Mouse (Mus musculus): ENCODE results near the gene Eif4e2.

Eif4e2 gene

DNA sequence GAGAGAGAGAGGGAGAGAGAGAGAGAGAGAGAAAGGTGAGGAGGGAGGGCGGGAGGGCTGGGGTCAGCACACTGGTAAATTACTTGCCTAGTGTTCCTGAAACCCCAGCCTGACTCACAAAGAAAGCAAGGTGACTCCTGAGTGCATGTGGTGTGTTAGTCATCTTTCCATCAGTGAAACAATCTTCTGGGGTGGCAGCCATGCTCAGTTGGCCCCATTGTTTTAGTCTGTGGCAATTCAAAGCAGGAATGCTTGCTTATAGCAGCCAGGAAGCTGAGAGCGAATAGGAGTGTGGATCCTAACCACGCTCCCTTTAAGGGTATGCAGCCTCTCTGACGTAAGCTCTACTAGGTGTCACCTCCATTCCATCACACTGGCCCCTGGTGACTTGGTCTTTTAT lies 41.5 kb downstream of the Eif4e2 start:
- intact Hi-C loops (cut with DNase I) = no loop called here

DNA sequence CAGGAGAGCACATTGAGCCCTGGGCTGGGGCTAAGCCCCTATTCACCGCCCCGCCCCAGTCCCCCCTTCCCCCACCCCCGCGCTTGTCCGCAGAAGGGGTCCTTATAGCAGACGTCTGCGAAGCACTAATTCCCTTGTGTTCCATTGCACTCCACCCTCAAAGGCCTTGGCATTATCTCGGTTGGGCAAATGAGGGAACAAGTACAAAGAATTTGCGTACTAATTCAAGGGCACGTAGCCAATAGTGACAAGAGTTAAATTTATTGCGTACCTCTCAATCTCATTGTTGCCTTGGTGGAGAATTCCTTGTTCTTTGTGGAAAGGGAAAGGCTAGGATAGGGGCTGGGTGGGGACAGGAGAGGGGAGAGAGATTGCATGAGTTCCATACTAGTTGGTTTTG lies 44.0 kb downstream of the Eif4e2 start:
- intact Hi-C loops (cut with DNase I) = no loop called here

DNA sequence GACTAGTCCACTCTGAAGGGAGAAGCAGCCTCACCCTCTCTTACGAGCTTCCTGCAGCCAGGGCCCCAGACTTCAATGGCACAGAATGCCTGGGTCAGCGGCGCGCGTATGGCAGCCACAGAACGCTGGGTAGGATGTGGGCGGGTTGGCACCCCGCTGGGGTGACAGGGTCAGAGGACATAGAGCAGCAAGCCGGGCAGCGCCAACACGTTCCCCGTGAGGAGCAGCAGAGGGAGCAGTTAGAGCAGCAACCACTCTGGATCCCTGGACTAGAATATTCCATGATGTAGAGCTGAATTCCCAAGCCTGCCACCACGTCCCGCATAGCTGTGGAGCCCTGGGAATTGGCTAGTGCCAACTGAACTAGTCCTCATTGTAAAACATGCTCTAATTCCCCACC lies 44.8 kb downstream of the Eif4e2 start:
- intact Hi-C loops (cut with DNase I) = no loop called here

DNA sequence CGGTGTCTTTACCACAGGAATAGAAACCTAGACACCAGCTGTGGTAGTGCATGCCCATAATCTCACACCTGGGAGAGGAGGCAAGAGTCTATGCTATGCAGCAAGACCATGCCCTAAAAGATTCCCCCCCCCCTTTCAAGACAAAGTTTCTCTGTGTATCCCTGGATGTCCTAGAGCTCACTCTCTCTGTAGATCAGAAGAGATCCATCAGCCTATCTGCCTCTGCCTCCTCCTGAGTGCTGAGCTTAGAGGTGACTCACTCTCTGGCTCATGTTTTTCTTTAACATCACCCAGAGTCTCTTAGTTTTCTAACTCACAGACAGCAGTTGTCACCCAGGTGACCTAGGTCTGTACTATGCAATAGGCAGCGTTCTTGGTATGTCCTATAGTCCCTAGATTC lies 45.6 kb downstream of the Eif4e2 start:
- intact Hi-C loops (cut with DNase I) = no loop called here

DNA sequence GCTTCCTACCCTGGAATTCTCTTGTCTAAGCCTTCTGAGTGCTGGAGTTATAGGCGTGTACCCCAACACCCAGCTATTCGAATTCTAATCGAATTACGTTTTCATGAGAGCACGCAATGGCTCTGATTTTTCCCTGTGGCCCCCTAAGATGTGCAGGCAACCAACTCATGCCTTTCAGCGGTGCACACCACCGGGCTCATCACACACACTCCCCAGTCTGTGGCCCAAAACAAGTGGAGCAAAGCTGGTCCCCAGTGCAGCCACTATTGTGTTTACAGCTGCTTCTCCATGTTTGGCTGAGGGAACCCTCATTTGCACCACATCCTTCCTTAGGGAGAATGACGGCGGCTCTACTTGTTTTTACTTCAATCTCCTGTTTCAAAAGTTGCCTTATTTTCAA lies 49.5 kb downstream of the Eif4e2 start:
- intact Hi-C loops (cut with DNase I) = no loop called here

DNA sequence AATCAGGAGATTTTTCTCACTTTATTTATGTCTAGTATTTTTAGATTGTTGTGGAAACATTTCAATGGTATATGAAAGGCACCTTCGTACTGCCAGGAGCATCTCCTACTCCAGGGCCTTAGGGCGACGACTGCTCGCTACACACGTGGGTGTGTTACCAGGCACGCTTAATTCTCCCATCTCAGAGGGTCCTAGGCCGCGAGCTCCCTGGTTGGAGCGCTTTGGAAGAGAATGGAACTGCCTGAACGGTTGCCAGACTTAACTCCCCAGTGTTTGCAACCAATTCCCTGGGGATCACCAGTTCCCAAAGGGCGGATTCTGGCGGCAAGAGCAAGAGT lies 50.1 kb downstream of the Eif4e2 start:
- intact Hi-C loops (cut with DNase I) = no loop called here

DNA sequence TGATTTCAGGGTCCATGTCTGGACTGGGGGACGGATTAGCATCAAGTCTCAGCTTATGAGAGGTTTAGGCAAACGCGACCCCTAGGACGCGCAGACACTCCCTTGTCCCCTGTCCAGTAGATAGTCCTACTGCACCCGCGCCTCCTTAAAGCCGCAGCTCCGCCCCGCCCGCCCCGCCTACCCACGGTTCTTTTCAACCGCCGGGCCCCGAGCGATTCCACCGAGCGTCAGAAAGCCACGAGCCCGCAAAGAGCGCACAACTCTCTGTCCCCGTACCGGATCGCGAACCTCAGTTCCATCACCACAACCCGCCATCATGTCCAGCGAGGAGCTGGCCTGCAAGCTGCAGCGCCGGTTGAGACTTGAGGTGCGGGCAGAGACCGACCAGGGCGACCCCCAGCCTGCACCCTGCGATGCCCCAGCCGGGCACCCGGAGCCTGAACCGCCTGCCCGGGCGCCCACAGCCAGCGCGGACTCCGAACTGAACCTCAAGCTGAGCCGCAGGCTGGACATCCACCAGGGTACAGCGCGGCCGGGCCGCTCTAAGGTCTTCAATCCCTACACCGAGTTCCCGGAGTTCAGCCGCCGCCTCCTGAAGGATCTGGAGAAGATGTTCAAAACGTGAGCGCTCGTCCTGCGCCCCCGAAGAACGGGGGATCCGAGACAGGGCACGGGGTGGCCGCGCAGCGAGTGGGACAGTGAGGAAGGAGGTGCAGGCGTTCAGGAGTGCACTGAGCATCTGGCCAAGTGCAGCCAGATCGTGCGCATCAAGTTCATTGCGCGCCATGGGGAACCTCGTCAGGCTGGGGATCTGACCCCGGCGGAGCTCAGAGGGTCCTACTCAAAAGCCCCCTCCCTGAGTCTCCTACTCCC lies 50.7 kb downstream of the Eif4e2 start, which contains the start of gene Efhd1:
Efhd1 (plus strand) TSS at position 230 of the 873 bp plus-strand sequence.
- intact Hi-C loops (cut with DNase I) = no loop called here

DNA sequence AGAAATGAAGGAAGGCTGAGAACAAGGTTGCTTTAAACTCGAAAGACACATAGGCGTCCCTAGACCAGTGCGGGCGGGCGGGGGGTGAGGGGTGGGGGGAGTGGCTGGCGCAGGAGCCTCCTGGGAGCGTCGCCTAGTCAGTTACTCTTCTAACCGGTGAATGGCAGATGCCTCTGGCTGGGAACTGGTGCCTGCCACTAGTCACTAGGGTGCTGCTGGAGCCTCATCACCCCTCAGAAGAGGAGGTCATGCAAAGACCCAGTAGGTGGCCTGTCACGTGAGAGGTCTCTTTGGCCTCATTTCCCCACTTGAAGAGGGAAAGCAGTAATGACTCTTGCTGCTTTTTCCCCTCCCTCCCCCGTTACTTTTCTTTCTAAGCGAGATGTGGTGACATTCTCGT lies 51.5 kb downstream of the Eif4e2 start:
- intact Hi-C loops (cut with DNase I) = no loop called here

DNA sequence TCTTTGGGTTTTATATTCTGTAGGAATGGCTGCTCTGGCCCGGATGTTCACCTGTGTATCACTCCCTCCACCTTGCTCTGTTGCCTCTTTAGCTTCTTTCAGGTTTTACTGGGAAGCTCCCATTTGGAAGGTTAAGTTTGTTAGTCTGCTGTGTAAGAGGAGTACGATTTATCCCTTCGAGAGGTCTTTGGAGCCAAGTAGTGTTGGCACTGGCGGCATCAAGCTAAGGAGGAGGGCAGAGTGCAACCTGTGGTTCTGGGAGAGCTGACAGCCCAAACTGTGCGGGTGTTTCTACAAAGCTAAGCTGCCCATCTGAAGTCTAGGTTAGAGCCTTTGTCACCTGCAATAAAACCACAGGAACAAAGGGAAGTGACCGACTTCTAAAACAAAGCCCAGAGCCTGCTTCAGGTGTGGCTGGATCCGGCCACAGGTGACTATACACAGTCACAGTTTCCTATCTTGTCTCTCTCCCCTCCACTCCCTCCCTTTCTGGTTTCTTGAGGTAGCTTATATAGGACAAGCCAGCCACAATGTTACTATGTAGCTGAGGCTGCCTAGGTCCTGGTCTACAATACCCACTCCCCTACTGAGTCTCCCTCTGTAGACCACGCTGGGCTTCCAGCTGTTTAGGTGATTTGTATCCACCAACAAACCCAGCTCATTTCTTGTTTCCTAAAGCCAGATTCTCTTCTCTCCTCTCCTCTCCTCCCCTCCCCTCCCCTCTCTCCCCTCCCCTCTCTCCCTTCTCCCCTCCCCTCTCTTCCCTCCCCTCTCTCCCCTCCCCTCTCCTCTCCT lies 52.8 kb downstream of the Eif4e2 start:
- intact Hi-C loops (cut with DNase I) = no loop called here

DNA sequence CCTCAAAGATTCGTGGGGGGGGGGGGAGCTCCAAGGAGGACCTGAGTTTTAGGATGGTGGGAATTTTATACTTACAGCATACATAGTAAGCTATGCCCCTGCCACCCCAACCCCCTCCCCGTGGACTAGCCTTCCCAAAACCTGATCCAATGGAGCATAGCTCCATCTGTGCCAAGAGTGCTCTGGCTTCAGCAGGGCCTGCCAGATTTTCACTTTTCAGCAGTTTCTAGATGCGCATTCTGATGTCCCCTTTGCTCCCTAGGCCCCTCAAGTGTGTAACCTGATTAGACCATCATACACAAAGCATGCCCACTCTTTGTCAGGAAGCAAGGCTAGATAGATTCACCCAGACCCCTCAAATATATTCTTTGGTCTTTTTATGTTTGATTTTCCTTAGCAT lies 56.5 kb downstream of the Eif4e2 start:
- intact Hi-C loops (cut with DNase I) = no loop called here

DNA sequence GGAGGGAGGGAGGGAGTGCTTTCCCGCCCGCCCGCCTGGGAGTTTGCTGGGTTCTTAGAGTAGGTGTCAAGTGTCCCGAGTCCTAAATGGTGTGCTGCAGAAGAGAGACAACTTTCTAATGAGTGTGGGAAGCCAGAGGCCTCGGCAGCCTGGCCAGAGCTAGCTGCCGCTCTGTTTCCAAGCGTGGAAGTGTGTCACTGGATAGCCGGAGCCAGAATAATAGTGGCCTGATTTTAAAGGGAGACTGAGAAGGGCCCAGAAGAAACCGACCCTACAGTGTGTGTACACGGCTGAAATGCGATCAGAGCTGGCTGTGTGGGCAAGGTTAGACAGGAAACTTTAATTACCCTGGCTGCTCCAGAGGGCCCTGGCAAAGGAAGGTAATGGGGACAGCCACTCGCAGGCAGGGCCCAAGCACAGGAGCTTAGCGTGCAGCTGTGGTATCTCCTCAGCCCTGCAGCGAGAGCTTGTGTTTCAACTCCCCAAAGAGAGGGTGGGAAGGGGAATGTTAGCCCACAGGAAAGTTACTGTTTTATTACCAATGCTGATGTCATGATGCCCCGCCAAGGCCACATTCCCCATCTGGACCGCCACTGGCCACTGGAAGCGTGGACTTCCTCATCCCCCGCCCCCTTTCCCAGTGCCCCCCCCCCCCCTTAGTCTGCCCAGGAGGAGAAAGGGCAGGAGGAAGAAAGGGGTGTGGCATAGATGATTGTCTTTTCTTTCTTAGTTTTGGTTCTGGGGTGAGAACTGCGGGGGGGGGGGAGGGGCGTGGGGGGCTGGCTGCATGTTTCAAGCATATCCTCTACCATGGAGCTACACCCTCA lies 57.1 kb downstream of the Eif4e2 start:
- intact Hi-C loops (cut with DNase I) = no loop called here

DNA sequence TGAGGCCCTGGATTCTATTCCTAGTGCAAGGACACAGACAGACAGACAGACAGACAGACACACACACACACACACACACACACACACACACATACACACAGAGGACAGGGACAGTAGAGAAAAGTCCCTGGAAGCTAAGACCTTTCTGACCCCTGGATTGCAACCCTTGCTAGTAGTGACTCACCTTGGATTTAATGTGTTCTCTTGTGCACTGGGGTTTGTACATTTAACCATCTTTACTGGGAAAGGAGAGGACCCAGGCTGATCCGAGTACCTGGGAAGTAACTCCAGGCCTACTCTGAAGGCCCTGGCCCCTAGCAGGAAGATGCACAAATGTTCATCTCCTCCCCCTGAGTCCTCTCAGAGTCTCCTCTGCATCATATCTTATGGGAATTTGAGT lies 57.9 kb downstream of the Eif4e2 start:
- intact Hi-C loops (cut with DNase I) = no loop called here

DNA sequence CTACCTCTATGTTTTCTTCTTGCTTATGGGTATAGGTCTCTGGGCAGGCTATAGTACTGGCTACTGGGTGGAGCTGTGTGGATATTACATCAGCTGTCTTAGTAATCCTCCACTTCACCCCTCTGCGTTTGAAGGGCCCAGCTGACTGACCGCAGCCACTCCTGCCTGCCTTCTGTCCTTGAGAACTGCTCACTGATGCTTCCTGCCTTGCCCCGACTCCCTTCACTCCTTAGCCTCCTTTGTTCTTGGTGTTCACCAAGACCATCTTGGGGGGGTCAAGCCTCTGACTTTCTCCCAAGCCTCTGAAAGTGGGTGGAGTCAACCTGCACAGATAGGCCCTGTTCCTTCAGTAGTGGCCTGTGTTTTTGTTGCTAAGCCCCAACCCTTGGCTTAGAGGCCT lies 58.7 kb downstream of the Eif4e2 start:
- intact Hi-C loops (cut with DNase I) = no loop called here

DNA sequence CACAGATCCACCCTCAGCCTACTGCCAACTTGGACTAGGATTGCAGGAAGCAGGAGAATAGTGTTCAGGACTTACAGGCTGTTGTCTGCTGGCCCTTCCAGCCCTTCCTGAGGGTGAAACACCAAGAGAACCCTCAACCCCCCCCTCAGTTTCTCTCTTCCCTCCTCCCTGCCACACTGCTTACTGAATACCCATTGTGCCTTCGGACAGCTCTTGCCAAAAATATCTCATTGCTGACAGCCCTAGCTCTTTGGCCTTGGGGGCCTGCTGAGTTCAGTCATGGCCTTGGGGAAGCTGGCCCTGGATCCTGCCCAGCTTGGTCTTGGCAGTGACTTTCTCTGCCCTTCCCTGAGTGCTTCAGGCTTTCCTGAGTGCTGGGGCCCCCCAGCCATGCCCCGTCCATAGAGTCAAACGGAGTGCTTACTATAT lies 59.8 kb downstream of the Eif4e2 start:
- intact Hi-C loops (cut with DNase I) = no loop called here

DNA sequence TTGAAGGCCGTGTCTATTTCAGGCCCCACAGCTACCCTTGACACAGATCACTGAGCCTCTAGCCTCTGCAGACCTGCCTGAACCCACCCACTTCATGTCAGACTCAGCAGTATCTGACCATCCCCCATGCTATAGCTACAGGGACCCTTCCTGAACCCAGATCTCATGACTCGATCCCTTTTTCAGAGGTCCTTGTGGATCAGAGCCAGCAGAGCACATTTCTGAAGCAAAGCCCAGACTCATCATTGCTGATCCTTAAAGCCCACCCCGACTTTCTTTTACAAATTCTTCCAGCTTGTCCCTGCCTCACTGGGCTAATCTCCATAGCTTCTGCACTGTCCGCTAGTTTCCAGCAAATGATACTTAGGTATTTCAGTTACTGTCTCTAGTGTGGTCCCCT lies 60.4 kb downstream of the Eif4e2 start:
- intact Hi-C loops (cut with DNase I) = no loop called here

DNA sequence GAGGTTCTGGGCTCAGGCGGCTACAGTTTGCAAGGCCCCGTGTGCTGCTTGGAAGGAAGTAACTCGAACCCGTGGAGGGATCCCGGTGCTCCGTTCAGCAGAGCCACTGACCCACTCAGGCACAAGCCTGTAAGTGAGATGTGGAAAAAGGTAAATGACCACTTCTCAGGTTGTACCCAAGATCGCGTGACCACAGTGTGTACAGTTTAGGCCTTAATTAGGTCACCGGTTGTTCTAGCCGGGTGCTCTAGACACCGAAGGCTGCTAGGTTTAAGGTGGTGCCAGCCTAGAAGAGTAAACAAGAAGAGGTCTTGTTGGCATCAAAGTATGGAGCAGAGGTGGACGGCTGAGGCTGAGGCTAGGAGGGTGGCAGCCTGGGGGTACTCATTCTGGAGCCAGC lies 61.4 kb downstream of the Eif4e2 start:
- intact Hi-C loops (cut with DNase I) = no loop called here

DNA sequence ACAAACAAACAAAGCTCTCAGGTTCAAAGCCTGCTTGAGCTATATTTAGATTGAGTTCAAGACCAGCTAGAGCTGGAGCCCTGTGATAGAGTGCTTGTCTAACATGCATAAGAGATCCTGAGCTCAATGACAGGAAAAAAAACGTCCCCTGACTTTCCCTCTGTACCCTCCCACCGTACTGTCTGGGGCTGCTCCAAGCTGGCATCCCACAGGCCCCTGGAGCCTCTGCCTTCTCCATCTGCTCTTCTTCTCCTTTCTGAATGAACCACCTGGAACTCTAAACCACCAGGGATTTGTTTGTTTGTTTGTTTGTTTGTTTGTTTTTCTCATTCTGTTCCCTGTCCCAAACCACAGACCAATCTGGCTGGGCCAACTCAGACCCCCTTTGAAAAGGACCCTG lies 62.3 kb downstream of the Eif4e2 start:
- intact Hi-C loops (cut with DNase I) = no loop called here

DNA sequence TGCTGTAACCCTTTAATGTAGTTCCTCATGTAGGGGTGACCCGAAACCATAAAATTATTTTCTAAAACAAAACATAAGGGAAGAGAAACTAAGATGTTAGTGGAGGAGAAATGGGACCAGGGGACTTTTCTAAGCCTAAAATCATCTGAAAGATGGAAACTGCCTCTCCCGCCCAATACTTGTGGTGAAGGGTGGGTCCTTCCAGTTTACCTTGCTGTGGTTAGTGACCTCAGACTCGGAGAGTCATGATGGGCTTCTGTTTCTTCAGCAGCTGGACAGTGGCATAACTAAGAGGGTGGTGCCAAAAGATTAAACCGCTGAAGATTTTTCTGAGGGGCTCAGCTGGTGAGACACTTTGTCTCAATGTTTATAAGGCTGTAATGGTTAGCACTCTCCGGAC lies 66.6 kb downstream of the Eif4e2 start:
- intact Hi-C loops (cut with DNase I) = no loop called here

DNA sequence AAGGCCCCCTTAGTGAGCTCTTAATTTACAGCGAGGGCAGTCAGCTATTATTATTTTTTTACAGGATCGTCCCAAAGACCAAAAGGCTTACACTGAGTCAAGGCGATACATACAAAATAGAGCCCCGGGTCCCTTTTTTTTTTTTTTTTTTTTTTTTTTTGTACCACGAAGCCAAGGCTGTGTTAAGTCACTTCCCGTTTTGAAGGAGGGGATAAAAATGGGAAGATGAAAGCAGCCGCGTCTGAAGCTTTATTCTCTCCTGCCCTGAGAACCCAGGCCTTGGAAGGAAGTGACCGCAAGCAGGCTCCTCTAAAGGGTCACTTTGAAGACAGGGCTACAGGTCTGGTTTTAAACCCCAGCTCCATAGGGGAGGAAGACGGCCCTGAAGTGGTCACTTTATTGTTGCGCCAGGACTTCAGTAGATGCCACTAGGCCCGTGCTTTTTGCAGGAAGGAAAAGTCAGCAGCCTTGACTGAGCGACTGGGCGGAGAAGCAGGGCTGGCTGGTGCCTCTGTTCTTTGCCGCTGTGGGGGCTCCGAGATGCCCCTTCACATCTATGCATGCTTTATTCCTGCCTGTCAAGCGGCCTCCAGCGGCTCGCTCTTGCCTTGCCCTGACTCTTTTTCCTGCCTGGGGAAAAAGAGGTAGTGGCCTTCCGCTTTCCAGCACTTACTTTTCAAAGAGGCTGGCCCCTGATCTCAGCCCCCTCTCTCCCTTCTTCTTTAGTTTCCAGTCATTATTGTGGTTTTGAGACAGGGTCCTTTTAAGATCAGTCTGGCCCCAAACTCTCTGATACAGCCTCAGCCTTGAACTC lies 68.1 kb downstream of the Eif4e2 start:
- intact Hi-C loops (cut with DNase I) = no loop called here

DNA sequence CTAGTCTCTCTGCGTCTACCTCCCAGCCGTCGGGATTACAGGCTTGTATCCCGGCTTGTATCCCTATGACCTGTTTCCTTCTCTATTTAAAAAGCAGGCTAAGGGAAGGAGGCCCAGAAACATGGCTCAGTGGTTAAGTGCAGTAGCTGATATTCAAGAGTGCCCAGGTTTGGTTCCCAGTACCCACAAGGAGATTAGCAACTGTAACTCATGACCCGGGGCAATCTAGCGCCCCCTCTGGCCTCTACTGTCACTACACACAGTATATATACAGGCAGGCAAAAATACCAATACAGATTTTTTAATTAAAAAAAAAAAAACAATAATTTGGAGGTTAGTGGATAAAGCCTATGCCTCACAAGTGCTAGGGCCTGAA lies 68.7 kb downstream of the Eif4e2 start:
- intact Hi-C loops (cut with DNase I) = no loop called here

DNA sequence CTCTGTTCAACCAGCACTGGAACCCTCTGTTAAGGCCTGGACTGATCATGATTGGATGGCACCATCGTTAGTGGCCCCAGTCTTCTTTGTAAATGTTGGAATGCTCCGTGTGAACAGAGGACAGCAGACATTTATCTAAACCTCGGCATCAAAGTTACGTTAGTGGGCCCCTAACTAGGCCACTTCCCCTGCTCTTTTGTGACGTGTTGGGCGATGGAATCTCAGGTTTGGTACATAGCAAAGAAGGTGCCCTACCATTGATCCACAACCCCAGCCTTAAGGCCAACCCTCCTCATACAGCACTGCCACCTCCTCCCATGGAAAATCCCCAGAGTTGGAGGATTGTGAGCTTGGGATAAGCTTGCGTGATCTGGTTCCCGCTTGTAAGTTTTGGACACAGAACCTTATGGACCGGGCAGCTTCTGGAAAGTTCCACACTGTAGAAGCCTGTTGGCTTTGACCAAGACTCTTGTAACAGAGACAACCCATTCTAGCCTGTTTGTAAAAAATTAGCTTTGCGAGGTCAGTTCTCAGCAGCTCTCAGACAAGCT lies 69.8 kb downstream of the Eif4e2 start:
- intact Hi-C loops (cut with DNase I) = no loop called here
